Mouse (Mus musculus): Measurements from ENCODE around the gene Ephx1.

DNA sequence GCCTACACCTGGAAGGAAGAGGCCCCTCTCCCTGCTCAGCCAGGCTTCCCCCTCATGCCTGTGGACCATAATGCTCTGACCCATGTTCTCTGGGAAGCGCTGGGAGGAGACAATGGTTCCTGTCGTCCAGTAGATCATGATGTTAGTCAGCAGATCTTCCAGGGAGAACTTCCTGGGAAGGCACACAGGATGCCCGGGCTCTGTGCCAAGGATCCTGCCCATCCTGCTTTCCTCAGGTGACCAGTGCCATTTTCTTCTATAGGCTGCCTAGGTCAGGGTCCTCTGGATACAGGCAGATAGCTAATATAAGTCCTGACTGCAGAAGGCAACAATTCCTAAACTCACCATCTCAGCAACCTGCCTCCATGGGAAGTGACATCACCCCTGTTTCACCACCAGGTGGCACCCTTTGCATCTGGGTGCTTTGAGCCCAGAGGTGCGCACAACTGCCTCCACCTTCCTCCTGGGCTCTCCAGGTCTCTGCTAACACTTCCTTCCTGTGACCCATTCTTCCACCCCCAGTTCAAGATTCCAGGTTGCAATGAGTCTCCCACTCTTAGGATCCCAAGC, 44.5 kb downstream of the Ephx1 start:
- TF ChIP-seq POLR2A (IDR thresholded peaks at IDR 0.05; ENCODE audit: low read depth, low read length) (no peak), CTCF (IDR thresholded peaks at IDR 0.05; ENCODE audit: borderline replicate concordance, insufficient read depth, low read length) (peak; percentile 84)

Measured in embryonic fibroblast, embryonic 13.5 days (primary cell).